8 mouse cellular contexts compared by ENCODE assay signal in the genomic region with DNA sequence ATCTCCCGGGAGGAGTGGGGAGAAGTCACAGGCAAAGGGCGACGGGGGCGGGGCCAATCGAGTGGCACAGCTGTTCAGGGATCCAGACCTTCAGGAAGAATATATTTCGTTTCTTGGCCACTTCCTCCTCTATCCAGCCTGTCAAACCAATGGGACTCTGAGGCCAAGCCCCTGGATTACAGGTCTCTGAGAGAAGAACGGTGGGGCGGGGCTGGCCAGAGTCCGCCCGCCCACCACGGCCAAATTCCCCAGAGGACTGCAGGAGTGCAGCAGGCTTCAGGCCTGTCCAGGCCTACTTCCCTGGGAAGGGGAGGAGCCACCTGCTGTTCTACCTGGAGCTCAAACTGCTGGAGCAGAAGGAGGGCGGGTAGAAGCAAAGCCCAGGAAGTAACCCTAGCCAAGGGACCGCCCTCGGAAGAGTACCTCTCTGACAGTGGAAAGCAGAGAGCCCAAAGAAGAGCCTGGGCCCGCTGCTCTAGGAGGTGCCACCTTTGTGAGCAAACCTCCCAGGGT. TPM values are rescaled to one million over a fixed set of nuclear protein-coding genes. Genes with fewer than 3 reads are reported as not detected.
DNase-seq lines count a peak whose midpoint lies in the region; ATAC-seq and TF ChIP-seq lines count a peak whose summit lies in the region.

A gene (minus strand): TSS at position 204 of the 513 bp plus-strand sequence.

- peak; percentile 55 for DNase-seq in cerebellum, adult 9-10 months
- no peak for DNase-seq in cerebellum, postnatal 10 days
- DNase-seq in G1E (ENCODE audit: low spot score): no peak
- DNase-seq in kidney, postnatal 10 days: peak; percentile 89
- peak; percentile 92 for DNase-seq in lung, postnatal 36 days
- DNase-seq in left cerebral cortex, postnatal 4 days: no peak

- peaks cover 66% of the 10 kb centered on the region for H3K4me1 ChIP-seq in G1E (ENCODE audit: insufficient read depth, low read depth, low read length)
- peaks cover 25% of the 10 kb centered on the region for H3K4me1 ChIP-seq in forebrain, embryonic 16.5 days (replicated peaks; ENCODE audit: control insufficient read depth, insufficient read depth, low read length)
- H3K4me1 ChIP-seq in testis, adult 2 months (ENCODE audit: control insufficient read depth, insufficient read depth, low read length): peaks cover 8% of the 10 kb centered on the region

- no peaks in the 10 kb centered on the region for H3K9me3 ChIP-seq in G1E (replicated peaks)
- H3K9me3 ChIP-seq in forebrain, embryonic 16.5 days (ENCODE audit: control insufficient read depth, low read length): no peaks in the 10 kb centered on the region

- H3K36me3 ChIP-seq in G1E (replicated peaks): peaks cover 19% of the 10 kb centered on the region
- H3K36me3 ChIP-seq in forebrain, embryonic 16.5 days (ENCODE audit: control insufficient read depth, insufficient read depth): peaks cover 4% of the 10 kb centered on the region; the same call in 1 of the 2 replicates
- H3K36me3 ChIP-seq in testis, adult 2 months (ENCODE audit: control insufficient read depth, insufficient read depth, low read length): no peaks in the 10 kb centered on the region

- TF ChIP-seq POLR2A in testis, adult 2 months (IDR thresholded peaks at IDR 0.05; ENCODE audit: control insufficient read depth, low read depth, low read length): no peak

- ATAC-seq in G1E (ENCODE audit: extremely low read depth, insufficient number of reproducible peaks, low FRiP score, poor library complexity, severe bottlenecking): 0 out of 2 replicates have a peak, but pooled peaks have one; percentile 3
- no peak for ATAC-seq in forebrain, embryonic 16.5 days

- H3K27me3 ChIP-seq in G1E (ENCODE audit: insufficient read depth, low read length): no peaks in the 10 kb centered on the region
- no peaks in the 10 kb centered on the region for H3K27me3 ChIP-seq in forebrain, embryonic 16.5 days (replicated peaks; ENCODE audit: control insufficient read depth, insufficient read depth, low read length)
- H3K27me3 ChIP-seq in testis, adult 2 months (ENCODE audit: control insufficient read depth, insufficient read depth, low read length): no peaks in the 10 kb centered on the region

- 31% methylated on average over 15 of the region's 15 CpGs for WGBS in forebrain, embryonic 16.5 days

- 0 out of 2 replicates have a peak within 1 kb of the TSS, but pooled peaks have one; percentile 14 for H3K9ac ChIP-seq in forebrain, embryonic 16.5 days (replicated peaks; ENCODE audit: low read depth, low read length)

- TF ChIP-seq CTCF in G1E (IDR thresholded peaks at IDR 0.05; ENCODE audit: low read depth, low read length): no peak
- TF ChIP-seq CTCF in testis, adult 2 months (IDR thresholded peaks at IDR 0.05; ENCODE audit: control insufficient read depth, insufficient read depth, insufficient replicate concordance, low read depth, low read length): no peak

- no peak within 1 kb of the TSS for H3K4me2 ChIP-seq in forebrain, embryonic 16.5 days (ENCODE audit: low read length)

- intact Hi-C loops in left cerebral cortex, postnatal 4 days (cut with DNase I): no loop called here

- H3K27ac ChIP-seq in forebrain, embryonic 16.5 days (ENCODE audit: low read length): no peak within 1 kb of the TSS
- no peak within 1 kb of the TSS for H3K27ac ChIP-seq in testis, adult 2 months (ENCODE audit: control insufficient read depth, insufficient read depth, low read depth, low read length)

- peak within 1 kb of the TSS; percentile 61; the same call in 1 of the 2 replicates for H3K4me3 ChIP-seq in G1E (ENCODE audit: low read depth, low read length)
- no peak within 1 kb of the TSS for H3K4me3 ChIP-seq in forebrain, embryonic 16.5 days (replicated peaks; ENCODE audit: low read length)
- peak within 1 kb of the TSS; percentile 6; the same call in 1 of the 2 replicates for H3K4me3 ChIP-seq in testis, adult 2 months (ENCODE audit: control insufficient read depth, low read depth, low read length)

RNA-seq across cellular contexts. Expression of the gene that starts here (rescaled TPM):
- total RNA-seq in G1E (2014; fragmentation: Nextera tagmentation) (66.2 and 72.6 TPM in 2 replicates), G1E (2017) (309 and 356 TPM in 2 replicates)
- polyA plus RNA-seq in G1E (2012): 54.9 and 129 TPM in 2 replicates
- 3.3 and 4.5 TPM in 2 replicates for polyA plus RNA-seq in forebrain, embryonic 16.5 days (2015; fragmentation: Nextera tagmentation; extraction: Ambion mirVana)
- polyA plus RNA-seq in testis, adult 2 months (2012; rRNA removed): 1.4 and 1.9 TPM in 2 replicates
- total RNA-seq in left cerebral cortex, postnatal 4 days (2021): 1 to 10 TPM; 3.3 to 9.2 TPM

Comparison
In these comparisons a context has a peak if more than half of its experiments do, and no peak if none do; other contexts are left out.
1. RNA of the gene that starts here (total RNA-seq): 66.2 to 356 TPM in G1E; 3.3 to 9.2 TPM in left cerebral cortex, postnatal 4 days; every median in the first group is over 4 times any median in the second.
2. RNA of the gene that starts here (polyA plus RNA-seq): 54.9 to 129 TPM in G1E; 3.3 to 4.5 TPM in forebrain, embryonic 16.5 days and 1.4 to 1.9 TPM in testis, adult 2 months; every median in the first group is over 10 times any median in the second.
3. DNase-seq: peak in cerebellum, adult 9-10 months (single experiment), kidney, postnatal 10 days (single experiment) and lung, postnatal 36 days (single experiment); none in cerebellum, postnatal 10 days (0 of 2), G1E (single experiment) and left cerebral cortex, postnatal 4 days (single experiment).